Mouse (Mus musculus) monocyte, adult 5-6 weeks (primary cell): Measurements from ENCODE around the gene Glce. TPM values are rescaled to one million over a fixed set of nuclear protein-coding genes. Genes with fewer than 3 reads are reported as not detected.

ENCODE experiments used
- total RNA-seq: library from RNA; stranded (forward); fragments of 200-1000, 200-491, 200-594 nt; gene quantifications from 3 replicates; pipeline ENCODE4 v1.2.3, GENCODE M21; 2017

Gene Glce
- total RNA-seq, 1 experiment from 2014 or later, result 9.7 TPM

Other genes starting within 250 kb of the Glce start
- 2,240 to 3,679 TPM (median 3,046 TPM) in 3 replicates for gene Rplp1, start 208.1 kb downstream of the Glce start, total RNA-seq
- gene Kif23, start 175.9 kb downstream of the Glce start, total RNA-seq, result 28.8 to 78.3 TPM (median 41.1 TPM) in 3 replicates
- 0.49 to 0.76 TPM in 2 of 3 replicates, not detected in the other for gene Paqr5, start 95.8 kb downstream of the Glce start, total RNA-seq
- not detected in 3 replicates for gene Spesp1, start 159.6 kb upstream of the Glce start, total RNA-seq
- 648 to 883 TPM (median 742 TPM) in 3 replicates for gene Anp32a, start 218.6 kb upstream of the Glce start, total RNA-seq